26 mouse cellular contexts compared by ENCODE assay signal in genomic region chr3:97956322-97956721, GRCm38 (mm10).
"Had no signal": no experiment of that assay in that cellular context is flagged by ENCODE, and none has a peak within 500 bp of the region (broad histone marks: within the 10 kb centered on the region; RNA-seq: fewer than 3 reads in every experiment).

No protein-coding gene starts in this region.

- H3K4me2 ChIP-seq: heart, embryonic 11.5 days; heart, embryonic 13.5 days; heart, embryonic 15.5 days; hindbrain, embryonic 14.5 days; intestine, embryonic 15.5 days; kidney, embryonic 15.5 days; limb, embryonic 12.5 days; liver, embryonic 11.5 days; liver, embryonic 13.5 days; liver, embryonic 15.5 days had no signal

- H3K9ac ChIP-seq: heart, embryonic 13.5 days; heart, embryonic 15.5 days; hindbrain, embryonic 14.5 days; intestine, embryonic 15.5 days; kidney, embryonic 15.5 days; limb, embryonic 12.5 days; liver, embryonic 13.5 days; liver, embryonic 15.5 days; liver, postnatal 0 days had no signal

- H3K27ac ChIP-seq: gastrocnemius, adult 2 months; heart, adult 2 months; heart, embryonic 13.5 days; heart, embryonic 15.5 days; hindbrain, embryonic 14.5 days; intestine, embryonic 15.5 days; kidney, embryonic 15.5 days; kidney, postnatal 0 days; layer of hippocampus, adult 2 months; left cerebral cortex, adult 2 months; limb, embryonic 10.5 days; limb, embryonic 12.5 days; liver, embryonic 13.5 days; liver, embryonic 15.5 days had no signal

- ATAC-seq: hindbrain, embryonic 16.5 days; inflammation-experienced regulatory T-cells, adult 6 months; intestine, embryonic 15.5 days; intestine, postnatal 0 days; liver, postnatal 0 days had no signal

- DNase-seq: gastrocnemius, adult 2 months; gastrocnemius, postnatal 10 days; gastrocnemius, postnatal 25 days; heart, adult 2 months; heart, postnatal 14 days; heart, postnatal 4 days; kidney, adult 8-10 months; liver; liver, embryonic 13.5 days; liver, postnatal 0 days had no signal

- H3K36me3 ChIP-seq: heart, embryonic 13.5 days; heart, embryonic 15.5 days; intestine, embryonic 15.5 days; kidney, embryonic 15.5 days; limb, embryonic 10.5 days; limb, embryonic 12.5 days; liver, embryonic 13.5 days; liver, embryonic 15.5 days had no signal

- H3K4me3 ChIP-seq: gastrocnemius, adult 2 months; heart, adult 2 months; heart, embryonic 13.5 days; heart, embryonic 15.5 days; intestine, embryonic 15.5 days; kidney, embryonic 15.5 days; layer of hippocampus, adult 2 months; left cerebral cortex, adult 2 months; limb, embryonic 10.5 days; limb, embryonic 12.5 days; liver, embryonic 13.5 days; liver, embryonic 15.5 days had no signal

- H3K4me1 ChIP-seq: heart, embryonic 15.5 days; intestine, embryonic 15.5 days had no signal

- H3K27me3 ChIP-seq: intestine, embryonic 15.5 days; kidney, embryonic 15.5 days; liver, embryonic 13.5 days; liver, embryonic 15.5 days had no signal

- H3K9me3 ChIP-seq: heart, embryonic 15.5 days; intestine, embryonic 15.5 days; kidney, embryonic 15.5 days; limb, embryonic 10.5 days; liver, embryonic 15.5 days had no signal
